Comparison of ENCODE assay signal across 23 mouse cellular contexts in genomic region chr19:28806821-28807496, GRCm38 (mm10). TPM values are rescaled to one million over a fixed set of nuclear protein-coding genes. Genes with fewer than 3 reads are reported as not detected.
A peak's percentile ranks its signal among the peaks of the same experiment; 100 is the strongest.
DNase-seq lines count a peak whose midpoint lies in the region; ATAC-seq and TF ChIP-seq lines count a peak whose summit lies in the region.
"Had no signal": no experiment of that assay in that cellular context is flagged by ENCODE, and none has a peak within 500 bp of the region (broad histone marks: within the 10 kb centered on the region; RNA-seq: fewer than 3 reads in every experiment).

No protein-coding gene starts in this region.

- TF ChIP-seq EP300 in ES-Bruce4 (IDR thresholded peaks at IDR 0.05; ENCODE audit: insufficient read depth, low read depth, low read length), result no peak

- no peak overlapping the region for H3K4me2 ChIP-seq in forebrain, embryonic 15.5 days (replicated peaks)
- H3K4me2 ChIP-seq in forebrain, embryonic 12.5 days, result no peak overlapping the region
- no peak overlapping the region for H3K4me2 ChIP-seq in forebrain, postnatal 0 days (ENCODE audit: low read depth)
- H3K4me2 ChIP-seq: embryonic facial prominence, embryonic 12.5 days; heart, embryonic 13.5 days; hindbrain, embryonic 12.5 days had no signal

- no peak for TF ChIP-seq POLR2A in ES-Bruce4 (IDR thresholded peaks at IDR 0.05; ENCODE audit: insufficient read depth, low read length)

- no peaks in the 10 kb centered on the region for H3K9me3 ChIP-seq in forebrain, embryonic 15.5 days
- H3K9me3 ChIP-seq in forebrain, embryonic 12.5 days, result no peaks in the 10 kb centered on the region
- no peaks in the 10 kb centered on the region for H3K9me3 ChIP-seq in ES-Bruce4 (replicated peaks; ENCODE audit: control insufficient read depth, insufficient read depth, low read length, poor library complexity, severe bottlenecking)
- H3K9me3 ChIP-seq in forebrain, postnatal 0 days (ENCODE audit: low read length), result no peaks in the 10 kb centered on the region
- H3K9me3 ChIP-seq: embryonic facial prominence, embryonic 12.5 days; heart, embryonic 13.5 days; hindbrain, embryonic 12.5 days had no signal

- H3K27me3 ChIP-seq in forebrain, embryonic 15.5 days, result no peaks in the 10 kb centered on the region
- H3K27me3 ChIP-seq in forebrain, embryonic 12.5 days, result no peaks in the 10 kb centered on the region; the same call in 1 of the 2 replicates
- H3K27me3 ChIP-seq in ES-Bruce4 (ENCODE audit: control insufficient read depth, insufficient read depth, low read length, poor library complexity, severe bottlenecking), result no peaks in the 10 kb centered on the region
- H3K27me3 ChIP-seq in forebrain, postnatal 0 days (ENCODE audit: insufficient read depth, low read length), result no peaks in the 10 kb centered on the region
- H3K27me3 ChIP-seq: CH12.LX; embryonic facial prominence, embryonic 12.5 days; heart, embryonic 13.5 days; hindbrain, embryonic 12.5 days had no signal

- H3K4me1 ChIP-seq in forebrain, embryonic 15.5 days, result no peaks in the 10 kb centered on the region
- H3K4me1 ChIP-seq in forebrain, embryonic 12.5 days, result no peaks in the 10 kb centered on the region
- H3K4me1 ChIP-seq in ES-Bruce4 (ENCODE audit: control insufficient read depth, insufficient read depth, low read length), result no peaks in the 10 kb centered on the region
- H3K4me1 ChIP-seq in forebrain, postnatal 0 days (ENCODE audit: insufficient read depth), result no peaks in the 10 kb centered on the region
- H3K4me1 ChIP-seq: embryonic facial prominence, embryonic 12.5 days; heart, embryonic 13.5 days; hindbrain, embryonic 12.5 days had no signal

- 77% methylated on average over 11 of the region's 11 CpGs for WGBS in forebrain, embryonic 15.5 days
- 93% methylated on average over 11 of the region's 11 CpGs for WGBS in forebrain, embryonic 12.5 days
- 72% methylated on average over 11 of the region's 11 CpGs for WGBS in forebrain, postnatal 0 days

- peak overlapping the region; percentile 72 for H3K27ac ChIP-seq in forebrain, embryonic 15.5 days (replicated peaks)
- H3K27ac ChIP-seq in forebrain, embryonic 12.5 days, result no peak overlapping the region
- no peak overlapping the region for H3K27ac ChIP-seq in ES-Bruce4 (ENCODE audit: insufficient read depth, low read length)
- H3K27ac ChIP-seq in forebrain, postnatal 0 days (ENCODE audit: low read depth, low read length), result peak overlapping the region; percentile 58
- H3K27ac ChIP-seq: embryonic facial prominence, embryonic 12.5 days; heart, adult 2 months; heart, embryonic 13.5 days; hindbrain, embryonic 12.5 days; kidney, postnatal 0 days had no signal

- no peak for TF ChIP-seq CTCF in ES-Bruce4 (IDR thresholded peaks at IDR 0.05; ENCODE audit: low read depth, low read length)
- no peak for TF ChIP-seq CTCF in forebrain, postnatal 0 days (IDR thresholded peaks at IDR 0.05; ENCODE audit: low read depth)

- peak; percentile 81 for ATAC-seq in forebrain, embryonic 15.5 days (replicated peaks)
- no peak for ATAC-seq in forebrain, embryonic 12.5 days (ENCODE audit: low FRiP score)
- peak; percentile 77 for ATAC-seq in forebrain, postnatal 0 days
- ATAC-seq in cerebellum, adult (ENCODE audit: insufficient number of reproducible peaks, low FRiP score, low TSS enrichment), result no peak
- ATAC-seq: hindbrain, embryonic 16.5 days; inflammation-experienced regulatory T-cells, adult 6 months; Patski had no signal

- H3K4me3 ChIP-seq in forebrain, embryonic 15.5 days, result no peak overlapping the region
- H3K4me3 ChIP-seq in forebrain, embryonic 12.5 days (replicated peaks), result no peak overlapping the region
- H3K4me3 ChIP-seq in ES-Bruce4 (ENCODE audit: low read depth, low read length), result peak overlapping the region; percentile 21; the same call in 1 of the 2 replicates
- H3K4me3 ChIP-seq in forebrain, postnatal 0 days (ENCODE audit: low read depth, low read length), result no peak overlapping the region
- H3K4me3 ChIP-seq: embryonic facial prominence, embryonic 12.5 days; heart, adult 2 months; heart, embryonic 13.5 days; hindbrain, embryonic 12.5 days had no signal

- DNase-seq in R1 (ENCODE audit: low read depth, low spot score), result peak; percentile 90
- no peak for DNase-seq in forebrain, postnatal 0 days
- DNase-seq in T-cell, adult 2 months (ENCODE audit: low spot score), result no peak
- DNase-seq: adrenal gland, postnatal 25 days; cerebellum, adult 11 months; cerebellum, adult 8-10 months; cerebellum, postnatal 25 days; heart, adult 2 months; heart, postnatal 4 days; kidney, adult 11 months; kidney, adult 9 months had no signal

- H3K36me3 ChIP-seq in forebrain, embryonic 15.5 days, result no peaks in the 10 kb centered on the region
- H3K36me3 ChIP-seq in forebrain, embryonic 12.5 days (replicated peaks), result no peaks in the 10 kb centered on the region
- H3K36me3 ChIP-seq in ES-Bruce4 (ENCODE audit: control insufficient read depth, insufficient read depth, low read length, poor library complexity, severe bottlenecking), result no peaks in the 10 kb centered on the region
- no peaks in the 10 kb centered on the region for H3K36me3 ChIP-seq in forebrain, postnatal 0 days (ENCODE audit: insufficient read depth)
- H3K36me3 ChIP-seq: embryonic facial prominence, embryonic 12.5 days; heart, embryonic 13.5 days; hindbrain, embryonic 12.5 days had no signal

- H3K9ac ChIP-seq in forebrain, embryonic 15.5 days (replicated peaks), result no peak overlapping the region
- no peak overlapping the region for H3K9ac ChIP-seq in forebrain, embryonic 12.5 days
- H3K9ac ChIP-seq in ES-Bruce4 (ENCODE audit: low read depth, poor library complexity, severe bottlenecking), result no peak overlapping the region
- no peak overlapping the region for H3K9ac ChIP-seq in forebrain, postnatal 0 days
- H3K9ac ChIP-seq: embryonic facial prominence, embryonic 12.5 days; heart, embryonic 13.5 days; hindbrain, embryonic 12.5 days had no signal

RNA-seq across cellular contexts. Expression of gene Slc1a1, which starts 27.9 kb away (rescaled TPM):
- polyA plus RNA-seq in forebrain, embryonic 15.5 days (2015; fragmentation: Nextera tagmentation; extraction: Ambion mirVana), result 34.1 TPM in 2 replicates
- polyA plus RNA-seq in forebrain, embryonic 12.5 days (2016; fragmentation: Nextera tagmentation; extraction: Ambion mirVana), result 2.4 and 2.8 TPM in 2 replicates
- polyA plus RNA-seq in ES-Bruce4 (2011; ENCODE audit: insufficient read depth, insufficient read length, low read depth, missing spikeins), result 0.27 and 0.88 TPM in 2 replicates
- 74.2 and 78.0 TPM in 2 replicates for total RNA-seq in forebrain, postnatal 0 days (2014; rRNA removed)
- 34.9 and 49.2 TPM in 2 replicates for polyA plus RNA-seq in forebrain, postnatal 0 days (2015; fragmentation: Nextera tagmentation; extraction: Ambion mirVana)
- polyA plus RNA-seq: inflammation-experienced regulatory T-cells, adult 6 months had no signal

Comparison
In these comparisons a context has a peak if more than half of its experiments do, and no peak if none do; other contexts are left out.
1. ATAC-seq: peak in forebrain, embryonic 15.5 days (single experiment) and forebrain, postnatal 0 days (single experiment); none in forebrain, embryonic 12.5 days (single experiment) and cerebellum, adult (single experiment).
2. H3K27ac ChIP-seq: peak in forebrain, embryonic 15.5 days (single experiment) and forebrain, postnatal 0 days (single experiment); none in forebrain, embryonic 12.5 days (single experiment) and ES-Bruce4 (single experiment).